Mouse (Mus musculus): ENCODE measurements around the gene Gstt1.

The Gstt1 gene

GRCm38 (mm10) chr10:75762413-75762812, 36.0 kb downstream of the Gstt1 start:
- no peak for DNase-seq

DNA sequence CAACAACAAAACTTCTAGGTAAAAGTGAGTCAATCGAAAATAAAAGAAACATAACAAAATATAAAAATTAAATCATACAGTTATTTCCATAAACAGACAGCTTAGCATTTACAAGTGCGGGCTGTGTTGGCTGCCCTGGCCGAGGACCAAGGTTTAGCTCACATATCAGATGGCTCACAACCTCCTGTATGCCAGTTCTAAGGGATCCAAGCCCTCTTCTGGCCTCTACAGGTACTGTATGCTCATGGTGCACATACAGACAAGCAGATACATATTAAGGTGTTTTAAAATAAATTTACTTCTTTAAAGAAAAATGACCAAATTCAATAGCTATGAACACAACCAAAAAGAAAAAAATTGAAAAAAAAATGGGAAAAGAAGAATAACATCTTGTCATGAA, 38.1 kb downstream of the Gstt1 start:
- no peak for DNase-seq

GRCm38 (mm10) chr10:75756719-75757118, 41.7 kb downstream of the Gstt1 start:
- no peak for DNase-seq

DNA sequence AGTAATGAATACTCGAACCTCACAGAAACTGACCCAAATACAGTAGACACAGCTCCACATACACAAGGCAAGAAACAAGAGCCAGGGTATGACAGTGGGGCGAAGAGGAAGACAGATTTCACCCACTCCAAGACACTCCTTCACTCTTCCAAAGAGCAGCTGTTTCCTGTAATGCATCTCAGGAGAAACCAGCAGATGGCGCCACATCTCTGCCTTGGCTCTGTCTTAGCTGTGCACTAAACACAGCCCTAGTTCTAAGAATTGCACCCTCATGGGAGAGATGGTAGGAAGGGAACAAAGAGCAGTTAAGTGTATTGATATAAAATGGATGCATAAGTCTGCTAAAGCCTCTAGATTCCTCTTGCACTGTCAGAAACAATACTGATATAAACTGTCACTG, 54.4 kb downstream of the Gstt1 start:
- DNase-seq, result peak; percentile 81

GRCm38 (mm10) chr10:75743369-75743768, 55.0 kb downstream of the Gstt1 start:
- no peak for DNase-seq

GRCm38 (mm10) chr10:75740866-75741265, 57.5 kb downstream of the Gstt1 start:
- no peak for DNase-seq

Measured in thymus, postnatal 14 days (tissue).